Mouse (Mus musculus): ENCODE data around the gene Pcsk1n.

Pcsk1n gene

DNA sequence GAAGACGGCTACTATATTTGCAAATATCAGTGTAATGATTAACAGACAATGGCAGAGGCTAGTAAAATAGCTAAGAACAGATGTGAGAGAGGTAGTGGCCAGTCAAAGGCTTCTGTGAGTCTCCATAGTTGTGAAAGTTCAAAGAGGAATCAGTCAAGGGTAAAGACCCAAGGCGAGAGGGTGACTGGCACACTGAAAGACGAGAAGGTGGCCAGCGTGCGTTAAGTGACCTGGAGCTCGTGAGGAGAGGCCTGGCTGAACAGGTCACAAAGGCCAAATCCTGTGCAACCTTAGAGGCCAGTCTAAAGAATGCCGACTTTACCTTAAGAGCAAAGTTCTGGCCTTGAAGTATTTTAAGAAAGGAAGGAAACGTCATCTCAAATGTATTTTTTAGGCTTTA is 26.0 kb downstream of the Pcsk1n start:
- in situ Hi-C loops (cut with MseI, MboI) = no loop called here

GRCm38 (mm10) chrX:7947108-7947899 is 27.7 kb downstream of the Pcsk1n start, which contains the start of gene Hdac6:
TSS of gene Hdac6 (minus strand) at chrX:7947889.
- in situ Hi-C loops (cut with MseI, MboI) = no loop called here

DNA sequence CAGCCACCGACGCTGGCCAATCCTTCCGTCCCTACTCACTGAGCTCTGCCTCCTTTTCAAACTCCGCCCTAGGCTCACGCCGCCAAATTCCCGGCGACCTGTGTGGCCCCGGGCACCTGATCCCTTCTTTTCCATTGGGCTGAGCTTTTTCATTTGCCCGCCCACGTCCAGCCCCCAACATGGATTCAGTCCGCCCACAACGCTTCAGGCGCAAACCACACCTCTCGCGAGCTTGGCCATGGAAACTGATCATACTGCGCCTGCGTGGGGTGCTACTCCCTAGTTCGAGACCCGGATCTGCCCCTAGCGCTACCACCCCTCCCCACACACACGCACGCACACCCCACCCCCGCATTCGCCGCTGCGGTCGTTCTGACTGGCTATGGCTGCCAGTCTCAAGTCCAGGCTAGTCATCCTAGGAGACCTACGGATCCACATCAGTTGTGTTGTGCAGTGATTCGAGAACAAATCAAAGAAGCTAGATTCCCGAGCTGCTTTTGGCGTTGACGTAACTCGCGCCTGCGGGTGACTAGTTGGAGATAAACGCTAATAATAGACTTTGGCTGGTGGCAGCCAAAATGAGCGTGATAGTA is 28.4 kb downstream of the Pcsk1n start:
- in situ Hi-C loops (cut with MseI, MboI) = no loop called here

DNA sequence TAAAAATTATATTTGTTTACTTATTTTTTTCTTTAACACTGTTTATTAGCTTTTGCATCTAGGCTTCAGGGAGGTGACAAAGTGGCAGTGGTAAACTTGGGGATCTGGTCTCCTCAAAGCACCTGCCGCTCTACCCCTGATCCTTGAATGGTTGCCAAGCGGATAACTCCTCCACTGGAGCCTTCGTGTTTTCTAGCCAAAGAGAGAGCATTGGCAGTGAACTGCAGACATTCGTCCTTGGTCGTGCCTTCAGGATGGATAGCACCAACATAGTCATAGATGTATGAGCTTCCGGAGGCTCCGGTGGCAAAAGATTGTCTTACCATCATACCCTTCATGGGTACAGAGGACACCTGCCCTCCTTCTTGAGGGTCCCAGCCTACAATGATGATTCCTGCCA is 30.5 kb downstream of the Pcsk1n start:
- in situ Hi-C loops (cut with MseI, MboI) = no loop called here

DNA sequence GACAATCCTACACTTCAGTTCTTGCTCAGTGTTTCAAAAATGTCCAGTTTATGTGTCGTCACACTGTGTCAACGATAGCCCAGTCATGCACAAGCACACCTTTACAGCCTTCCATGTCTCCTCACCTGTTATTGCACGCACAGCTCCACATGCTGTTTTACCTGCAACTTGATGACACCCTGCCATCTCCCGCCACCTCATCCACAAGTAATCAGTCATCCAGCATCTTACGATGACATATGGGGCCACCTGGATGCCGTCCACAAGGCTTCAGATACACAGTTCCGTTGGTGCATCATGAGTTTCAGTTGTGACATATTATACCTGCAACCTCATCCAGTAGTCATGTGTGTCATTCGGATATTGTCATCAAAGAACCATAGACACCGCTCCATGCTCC is 39.2 kb downstream of the Pcsk1n start:
- in situ Hi-C loops (cut with MseI, MboI) = no loop called here

- in situ Hi-C loops (cut with MseI, MboI) = no loop called here
These were observed 44.4 kb downstream of the Pcsk1n start for GRCm38 (mm10) chrX:7963829-7964626.

DNA sequence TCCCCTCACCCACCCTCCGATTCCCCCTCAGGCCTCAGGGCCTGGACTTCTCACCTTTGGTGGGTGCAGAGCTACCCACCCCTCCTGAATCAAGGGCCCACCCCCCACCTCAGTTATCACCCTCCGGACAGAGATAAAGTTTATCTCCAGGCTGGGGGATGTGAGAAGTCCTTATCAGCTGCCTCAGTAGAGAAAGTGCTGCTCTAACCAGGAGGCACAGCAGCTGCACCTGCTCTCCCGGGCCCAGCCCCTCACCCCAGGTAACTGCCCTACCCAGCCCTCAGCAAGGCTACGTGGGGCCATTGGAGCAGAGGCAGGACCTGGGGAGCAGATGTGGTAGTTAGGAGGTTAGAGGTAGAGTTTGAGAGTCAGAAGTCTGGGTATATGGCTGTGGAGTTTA is 46.5 kb downstream of the Pcsk1n start:
- in situ Hi-C loops (cut with MseI, MboI) = no loop called here

- in situ Hi-C loops (cut with MseI, MboI) = no loop called here
These were observed 48.1 kb downstream of the Pcsk1n start for GRCm38 (mm10) chrX:7967596-7968201.

DNA sequence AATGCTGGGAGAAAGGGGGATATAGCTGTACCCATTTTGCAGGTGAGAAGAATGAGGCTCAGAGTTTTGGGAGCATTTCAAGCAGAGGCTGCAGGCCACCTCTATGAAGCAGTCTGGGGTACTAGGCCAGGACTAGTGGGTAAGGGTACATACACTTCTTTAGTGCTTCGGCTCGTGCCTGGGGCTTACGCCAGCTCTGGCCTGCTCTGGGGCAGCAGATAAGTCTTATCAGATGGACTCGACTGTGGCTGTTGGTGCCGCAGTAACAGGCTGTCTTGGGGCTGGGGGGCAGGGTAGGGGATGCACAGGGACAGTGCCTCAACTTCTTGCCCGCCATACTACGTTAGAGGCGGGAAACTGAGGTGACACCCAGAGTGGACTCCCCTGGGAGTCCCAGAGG is 48.6 kb downstream of the Pcsk1n start:
- in situ Hi-C loops (cut with MseI, MboI) = no loop called here

DNA sequence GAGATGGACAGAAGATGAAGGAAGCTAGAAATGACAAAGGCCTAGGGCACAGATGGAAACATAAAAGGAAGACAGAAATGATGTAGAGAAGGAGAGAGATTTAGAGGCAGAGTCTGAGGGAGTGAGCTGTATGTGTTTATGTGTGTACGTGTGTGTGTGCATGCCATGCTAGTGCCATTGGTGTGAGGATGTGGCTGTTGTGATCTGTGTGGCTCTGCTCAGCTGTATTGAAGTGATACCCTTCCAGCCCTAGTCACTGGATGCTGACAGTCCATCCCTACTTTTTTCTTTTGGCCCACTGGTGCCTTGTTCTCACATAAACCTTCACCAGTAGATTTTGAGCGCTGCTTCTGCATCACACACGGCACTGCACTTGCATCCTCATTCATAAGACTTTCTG is 49.3 kb downstream of the Pcsk1n start:
- in situ Hi-C loops (cut with MseI, MboI) = no loop called here

DNA sequence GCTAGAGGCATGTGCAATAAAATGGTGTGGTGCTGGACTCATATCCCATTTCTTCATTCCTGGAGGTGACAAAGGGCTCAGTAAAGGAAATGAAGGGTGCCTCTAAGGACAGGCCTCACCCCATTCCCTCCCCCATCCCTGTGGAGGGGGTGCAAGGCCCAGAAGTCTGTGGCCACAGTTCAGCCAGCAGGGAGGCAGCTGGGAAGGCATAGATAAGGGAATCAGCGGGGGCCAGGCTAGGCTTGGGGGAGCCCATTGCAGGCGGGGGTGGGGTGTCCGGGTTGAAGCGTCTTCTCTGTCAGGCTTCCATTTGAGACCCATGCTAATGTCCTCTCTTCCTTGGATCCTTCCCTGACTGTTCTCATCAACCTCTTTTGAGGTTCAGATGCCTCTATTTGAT is 51.7 kb downstream of the Pcsk1n start:
- in situ Hi-C loops (cut with MseI, MboI) = no loop called here
